Mouse (Mus musculus) common myeloid progenitor, adult 5-6 weeks (primary cell): ENCODE measurements around the gene Mybphl. TPM values are rescaled to one million over a fixed set of nuclear protein-coding genes. Genes with fewer than 3 reads are reported as not detected.
A peak's percentile ranks its signal among the peaks of the same experiment; 100 is the strongest.

Experiments
- ATAC-seq: replicated peaks from 2 replicates; pipeline ENCODE4 v1.8.0; 2016; ENCODE audit warnings: low read depth, mild to moderate bottlenecking, moderate TSS enrichment, inconsistent platforms; ENCODE audit not compliant: poor library complexity, severe bottlenecking
- total RNA-seq: library from RNA; stranded (forward); fragments of 200-1000, 187-1606 nt; gene quantifications from 2 replicates; pipeline ENCODE4 v1.2.3, GENCODE M21; 2017

Mybphl gene
- total RNA-seq, 1 experiment from 2014 or later = not detected

GRCm38 (mm10) chr3:108367828-108368227, 3.1 kb downstream of the Mybphl start:
- no peak for ATAC-seq

GRCm38 (mm10) chr3:108368721-108369120, 4.0 kb downstream of the Mybphl start:
- ATAC-seq = 0 out of 2 replicates have a peak, but pooled peaks have one; percentile 34

DNA sequence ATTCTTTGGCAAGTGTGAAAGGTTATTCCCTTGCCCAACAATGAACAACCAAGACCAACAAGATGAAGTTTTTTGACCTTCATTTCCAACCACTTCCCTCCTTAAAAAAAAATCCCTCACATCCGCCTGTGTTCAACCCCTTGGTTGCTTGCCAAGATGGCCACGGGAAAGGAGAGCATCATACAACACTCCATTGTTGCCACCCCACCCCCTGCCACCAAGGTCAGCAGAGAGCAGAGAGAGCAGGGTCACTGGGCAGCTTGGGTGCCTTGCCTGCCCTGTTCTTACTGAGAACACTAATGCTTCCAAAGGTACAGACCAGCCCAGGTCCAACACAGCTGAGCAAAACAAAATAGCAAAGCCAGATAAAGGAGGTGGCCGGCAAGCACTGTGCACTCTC, 7.6 kb downstream of the Mybphl start:
- 0 out of 2 replicates have a peak, but pooled peaks have one; percentile 24 for ATAC-seq

GRCm38 (mm10) chr3:108372691-108373090, 8.0 kb downstream of the Mybphl start:
- 0 out of 2 replicates have a peak, but pooled peaks have one; percentile 20 for ATAC-seq

GRCm38 (mm10) chr3:108378875-108379663, 14.4 kb downstream of the Mybphl start:
- ATAC-seq = peak; percentile 29; the same call in 1 of the 2 replicates

GRCm38 (mm10) chr3:108380695-108381094, 16.0 kb downstream of the Mybphl start:
- ATAC-seq = peak; percentile 36; the same call in 1 of the 2 replicates

DNA sequence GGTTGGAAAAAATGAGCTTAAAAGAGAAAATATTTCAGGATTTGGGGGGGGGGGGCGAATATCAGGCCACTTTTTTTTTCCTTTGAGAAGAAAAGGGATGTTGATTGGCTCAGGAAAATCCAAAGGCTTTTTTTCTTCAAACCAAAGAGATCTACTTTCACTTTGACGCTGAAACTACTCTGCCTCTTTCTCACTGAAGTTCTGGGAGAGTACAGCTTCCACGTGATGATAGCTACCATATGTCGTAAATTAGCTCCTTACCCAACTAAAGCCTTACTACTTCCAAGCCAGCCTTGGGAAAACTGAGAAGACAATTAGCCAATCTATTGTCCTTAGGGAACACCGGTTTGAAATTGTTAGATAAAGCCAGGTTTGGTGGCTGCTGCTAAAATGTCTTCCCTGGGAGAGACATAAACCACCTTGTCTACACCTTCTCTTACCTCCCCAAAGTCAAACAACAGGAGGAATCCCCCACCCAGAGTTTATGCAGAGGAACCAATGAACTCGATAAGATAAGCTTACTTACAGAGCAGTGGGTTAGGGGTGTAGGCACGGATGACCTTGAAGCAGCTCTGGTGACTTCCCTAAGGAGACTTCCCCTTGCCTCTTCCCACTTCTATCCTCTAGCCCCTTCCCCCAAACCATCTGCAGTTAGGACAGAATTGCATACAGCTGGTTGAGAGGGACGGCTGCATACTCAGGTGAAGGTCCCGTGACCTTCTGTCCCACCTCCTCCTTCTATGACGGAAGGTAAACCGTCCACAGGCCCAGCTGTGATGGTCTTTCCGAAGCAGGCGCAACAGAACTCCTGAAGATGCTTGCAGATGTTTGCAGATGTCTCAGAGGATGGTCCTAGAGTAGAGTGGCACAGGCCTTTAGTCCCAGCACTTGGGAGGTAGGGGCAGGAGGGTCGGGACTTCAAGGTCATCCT, 17.5 kb downstream of the Mybphl start:
- ATAC-seq = no peak

- peak; percentile 81 for ATAC-seq
Measured at GRCm38 (mm10) chr3:108383485-108384354, 19.0 kb downstream of the Mybphl start, which contains the start of gene Psrc1. Psrc1 (plus strand) TSS chr3:108383839.

DNA sequence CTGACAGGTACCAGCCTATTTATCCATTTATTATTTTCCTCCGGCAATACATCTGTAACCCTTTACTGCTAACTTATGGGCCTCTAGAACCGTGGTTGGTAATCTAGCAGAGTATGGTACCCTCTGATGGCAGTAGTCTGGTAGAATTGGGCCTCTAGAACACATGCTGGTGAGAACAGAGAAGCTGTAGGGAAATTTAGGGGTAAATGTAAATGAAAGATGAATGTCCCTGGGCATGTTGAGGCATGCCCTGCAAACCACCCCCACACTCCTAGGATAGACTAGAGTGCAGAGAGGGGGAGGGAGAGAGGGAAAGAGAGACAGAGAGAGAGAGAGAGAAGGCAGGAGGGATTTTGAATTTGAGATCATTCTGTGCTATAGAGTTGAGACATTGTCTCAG, 19.7 kb downstream of the Mybphl start:
- no peak for ATAC-seq

GRCm38 (mm10) chr3:108386186-108386585, 21.5 kb downstream of the Mybphl start:
- ATAC-seq = no peak

- ATAC-seq = peak; percentile 98
Measured at GRCm38 (mm10) chr3:108389111-108389545, 24.4 kb downstream of the Mybphl start.

DNA sequence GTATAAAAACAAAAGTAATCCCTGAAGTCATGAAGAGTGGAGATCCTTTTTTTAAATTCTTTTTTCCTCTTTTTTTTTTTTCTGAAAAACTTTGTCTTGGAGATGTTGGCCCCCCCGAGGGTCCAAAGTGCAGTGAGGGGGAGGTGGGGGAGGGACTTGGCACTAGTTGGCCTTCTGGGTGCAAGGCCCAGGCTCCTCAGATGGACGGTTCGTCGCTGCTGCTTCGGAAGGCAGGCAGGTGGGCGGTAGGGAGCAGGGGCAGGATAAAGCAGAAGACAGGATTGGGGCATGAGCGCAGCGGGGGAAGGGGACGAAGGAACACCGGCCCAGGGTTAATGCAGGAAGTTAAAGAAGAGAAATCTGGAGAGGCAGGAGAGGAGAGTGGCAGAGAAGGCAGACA, 27.6 kb downstream of the Mybphl start:
- ATAC-seq = no peak

- ATAC-seq = no peak
Measured at GRCm38 (mm10) chr3:108392793-108393192, 28.1 kb downstream of the Mybphl start.

DNA sequence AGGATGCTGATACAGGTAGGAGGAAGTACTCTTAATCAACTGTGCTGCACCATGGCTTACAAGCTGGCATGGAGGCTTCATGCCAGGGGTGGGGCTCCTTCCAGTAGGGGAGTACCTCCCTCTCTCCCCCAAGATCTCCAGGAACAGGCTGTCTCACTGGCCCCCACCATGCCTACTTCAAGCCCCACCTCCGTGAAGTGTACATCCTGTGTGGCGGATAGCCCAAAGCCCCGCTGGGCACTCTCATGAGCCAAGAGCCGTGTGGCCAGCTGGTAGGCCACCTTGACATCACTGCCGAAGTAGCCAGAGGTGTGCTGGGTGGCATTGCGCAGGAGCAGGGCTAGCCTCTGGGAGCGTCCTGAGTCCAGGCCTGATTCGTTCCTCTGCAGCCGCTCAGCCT, 33.6 kb downstream of the Mybphl start:
- ATAC-seq = no peak

- ATAC-seq = no peak
Measured at GRCm38 (mm10) chr3:108400442-108400841, 35.7 kb downstream of the Mybphl start.

DNA sequence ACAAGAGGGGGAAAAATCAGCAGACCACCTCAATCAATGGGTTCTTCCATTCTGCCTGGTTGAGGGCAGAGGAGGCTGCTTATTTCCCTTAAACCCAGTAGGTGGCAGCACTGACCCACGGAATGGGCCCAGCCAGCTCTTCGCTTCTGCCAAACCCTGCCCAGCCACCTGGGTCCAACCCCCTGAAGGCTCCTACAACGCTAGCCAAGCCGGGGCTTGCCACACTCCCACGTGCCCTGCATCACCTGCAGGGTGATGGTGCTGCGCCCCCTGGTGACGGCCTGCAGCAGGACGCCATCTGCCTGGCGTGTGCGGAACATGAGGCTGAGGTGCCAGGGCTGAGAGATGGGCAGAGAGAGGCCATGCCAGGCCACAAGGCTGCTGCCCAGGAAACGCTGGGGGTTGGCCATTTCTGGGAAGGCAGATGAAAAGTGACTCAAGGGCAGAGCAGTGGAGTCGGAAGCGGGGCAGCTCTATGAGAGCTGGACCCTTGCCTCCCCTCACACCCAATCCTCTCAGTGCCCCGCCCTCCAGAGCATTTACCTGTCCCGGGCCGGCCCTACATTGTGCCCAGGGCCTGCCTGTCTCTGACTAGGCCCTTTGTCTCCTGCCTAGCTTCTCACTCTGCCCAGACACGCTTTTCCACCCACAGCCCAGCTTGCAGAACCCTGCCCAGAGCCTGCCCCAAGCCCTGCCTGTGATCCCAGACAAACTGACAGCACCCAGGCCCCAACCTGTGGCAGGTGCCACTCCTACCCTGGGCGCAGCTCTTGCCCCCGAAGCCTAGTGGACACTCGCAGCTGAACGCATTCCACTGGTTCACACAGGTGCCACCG, 37.2 kb downstream of the Mybphl start:
- ATAC-seq = peak; percentile 97

DNA sequence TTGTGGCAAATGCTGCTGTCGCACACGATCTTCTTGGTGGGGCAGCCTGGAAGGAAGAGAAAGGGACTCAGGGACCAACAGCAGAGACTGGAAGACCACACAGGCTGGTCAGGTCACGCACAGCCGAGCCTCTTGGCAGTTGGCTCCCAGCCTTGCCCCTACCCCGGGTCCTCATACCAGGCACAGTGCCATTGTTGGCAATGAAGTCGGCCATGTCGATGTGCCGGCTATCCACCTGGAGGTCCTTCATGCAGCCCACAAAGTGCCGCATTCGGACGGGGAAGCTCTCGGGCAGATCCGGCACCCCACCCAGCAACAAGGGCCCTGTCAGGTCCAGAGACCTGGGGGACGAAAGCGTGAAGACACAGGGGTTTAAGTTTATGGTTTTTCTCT, 37.8 kb downstream of the Mybphl start:
- no peak for ATAC-seq

DNA sequence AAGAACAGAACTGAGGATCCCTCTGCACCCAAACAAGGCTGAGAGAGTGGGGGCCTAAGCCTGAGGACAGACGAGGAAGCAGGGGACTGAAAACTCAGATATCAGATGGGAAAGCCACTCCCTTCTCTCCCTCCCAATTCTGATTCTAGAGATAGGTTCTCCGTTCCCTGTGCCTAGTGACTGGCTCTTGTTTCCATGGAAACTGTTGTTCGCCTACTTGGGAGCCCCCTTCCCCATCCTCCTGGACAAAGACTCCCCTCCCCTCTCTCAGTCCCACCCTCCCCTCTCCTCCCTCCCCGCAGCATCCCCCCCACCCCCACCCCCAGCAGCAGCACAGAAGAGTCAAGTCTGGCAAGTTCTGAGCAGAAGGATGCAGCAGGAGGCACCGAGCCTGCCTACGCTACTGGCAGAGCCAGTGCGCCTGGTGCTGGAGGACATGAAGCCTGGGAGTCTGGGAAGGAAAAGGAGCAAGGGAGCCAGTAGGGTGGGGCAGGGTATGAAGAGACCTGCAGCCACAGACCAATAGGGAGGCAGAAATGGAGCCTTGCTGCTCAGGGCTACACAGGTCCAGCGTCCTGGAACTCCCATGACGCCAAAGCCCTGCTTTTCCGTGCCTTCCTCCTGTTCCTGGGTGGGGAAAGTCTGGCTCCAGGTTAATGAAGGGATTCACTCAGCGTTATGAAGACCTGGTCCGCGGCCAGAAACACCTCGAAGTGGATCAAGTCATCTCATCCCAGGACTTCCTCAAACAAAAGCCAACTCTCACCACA, 41.0 kb downstream of the Mybphl start:
- ATAC-seq = no peak
